Mouse (Mus musculus): Measurements from ENCODE around the gene Lbh.

The Lbh gene

DNA sequence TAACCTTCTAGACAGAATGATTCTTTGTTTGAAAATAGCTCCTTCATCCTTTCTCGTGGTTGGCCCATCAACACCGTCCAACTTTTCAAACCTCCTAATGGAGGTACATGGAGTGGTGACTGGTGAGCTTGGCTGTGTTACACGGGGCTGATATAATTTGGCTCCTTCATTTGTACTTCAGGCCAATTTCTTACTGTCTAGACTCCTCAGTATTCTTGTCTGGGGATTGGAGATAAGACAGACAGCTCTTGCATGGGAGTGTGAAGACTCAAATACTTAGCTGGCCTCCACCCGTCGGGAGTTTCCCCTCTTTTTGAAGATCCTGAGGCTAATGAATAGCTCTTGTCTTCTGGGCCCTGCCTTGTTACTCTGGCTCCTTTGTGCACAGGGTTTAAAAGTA lies 26.3 kb downstream of the Lbh start:
- no peak for DNase-seq

DNA sequence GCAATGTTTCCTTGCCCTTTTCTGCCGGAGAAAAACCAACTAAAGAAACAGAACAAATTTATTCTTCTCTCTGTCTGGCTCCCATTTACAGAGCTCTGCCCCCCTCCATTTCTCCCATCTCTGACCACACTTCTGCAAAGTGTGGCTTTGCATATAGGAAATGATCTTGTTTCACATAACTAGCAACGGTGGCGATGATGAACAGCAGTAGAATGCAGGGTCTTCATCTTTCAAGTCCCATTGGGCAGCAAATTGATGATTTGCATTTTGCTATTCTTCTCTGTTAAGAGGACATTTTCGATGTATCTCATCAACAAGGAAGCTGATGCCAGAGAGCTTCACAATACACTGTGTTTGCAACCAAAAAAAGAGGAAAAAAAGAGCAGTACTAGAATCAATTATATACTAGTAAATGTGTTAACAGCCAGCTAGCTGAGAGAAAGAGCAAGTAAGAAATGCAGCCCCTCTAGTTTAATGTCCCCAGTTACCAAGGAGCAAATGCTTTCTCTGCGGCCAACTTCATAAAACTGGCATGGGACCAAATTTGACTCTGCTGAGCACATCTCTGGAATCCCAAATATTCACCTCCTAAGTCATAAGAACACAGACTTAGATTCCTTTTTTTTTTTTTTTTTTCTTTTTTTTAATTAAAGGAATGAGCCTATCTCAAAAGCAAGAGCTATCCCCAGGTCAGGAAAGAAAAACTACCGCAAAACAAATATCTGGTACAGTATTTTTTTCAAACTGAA lies 29.2 kb downstream of the Lbh start:
- peak; percentile 43 for DNase-seq

DNA sequence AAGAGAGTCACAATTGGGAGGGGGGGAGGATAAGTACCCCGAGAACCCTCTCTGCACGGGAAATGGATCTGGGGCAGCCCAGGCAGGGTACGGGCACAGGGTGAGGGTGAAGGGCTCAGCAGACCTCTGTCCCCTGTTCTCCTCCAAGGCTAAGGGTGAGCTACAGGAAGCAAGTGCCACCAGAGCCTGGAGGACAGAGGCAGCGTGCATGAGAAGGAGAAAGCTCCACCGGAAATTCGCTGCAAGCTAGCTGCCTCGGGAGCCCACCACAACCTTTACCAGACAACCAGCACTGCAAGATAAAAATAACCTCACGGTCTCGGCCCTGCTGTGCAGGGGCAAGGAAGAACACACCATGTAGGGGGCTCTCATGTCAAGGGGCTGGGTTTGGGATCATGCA lies 30.0 kb downstream of the Lbh start:
- DNase-seq, result no peak

DNA sequence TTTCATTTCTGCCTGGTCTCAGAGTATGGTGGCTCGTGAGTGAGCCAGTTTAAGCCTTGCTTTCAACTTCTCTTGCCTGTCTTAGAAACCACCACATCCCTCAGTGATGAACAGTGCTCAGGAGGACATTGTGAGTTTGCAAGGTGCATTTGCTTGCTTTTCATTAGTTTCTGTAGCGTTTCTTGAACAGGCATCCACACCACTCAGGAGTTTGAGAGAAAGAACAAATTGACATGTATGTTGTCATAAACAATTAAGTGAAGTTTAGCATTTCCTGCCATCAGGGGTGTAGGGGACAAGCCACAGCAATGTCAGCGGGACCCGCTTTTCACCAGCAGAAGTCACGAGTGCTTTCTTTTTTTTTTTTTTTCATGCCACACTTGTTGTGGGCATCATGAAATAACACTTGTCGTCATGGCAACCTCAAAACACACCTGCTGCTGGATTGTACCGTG lies 31.2 kb downstream of the Lbh start:
- DNase-seq, result no peak

DNA sequence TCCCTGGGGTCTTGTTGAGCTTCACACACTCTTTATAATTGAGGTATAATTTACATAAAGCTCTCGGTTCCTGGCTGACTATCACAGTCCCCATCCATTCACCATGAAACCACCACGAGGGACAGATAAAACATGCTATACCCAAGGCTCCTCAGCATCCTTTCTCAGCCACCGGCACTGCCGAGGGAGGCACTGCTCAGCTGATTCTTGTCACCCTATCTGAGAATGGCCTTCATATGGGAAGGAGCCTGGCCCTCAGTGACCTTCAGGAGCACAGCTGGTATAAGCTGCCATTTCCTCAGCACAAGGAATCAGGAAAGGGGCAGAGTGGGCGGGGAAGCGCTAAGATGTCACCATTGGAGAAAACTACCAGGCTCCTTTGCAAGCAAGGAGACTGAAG lies 33.2 kb downstream of the Lbh start:
- no peak for DNase-seq

DNA sequence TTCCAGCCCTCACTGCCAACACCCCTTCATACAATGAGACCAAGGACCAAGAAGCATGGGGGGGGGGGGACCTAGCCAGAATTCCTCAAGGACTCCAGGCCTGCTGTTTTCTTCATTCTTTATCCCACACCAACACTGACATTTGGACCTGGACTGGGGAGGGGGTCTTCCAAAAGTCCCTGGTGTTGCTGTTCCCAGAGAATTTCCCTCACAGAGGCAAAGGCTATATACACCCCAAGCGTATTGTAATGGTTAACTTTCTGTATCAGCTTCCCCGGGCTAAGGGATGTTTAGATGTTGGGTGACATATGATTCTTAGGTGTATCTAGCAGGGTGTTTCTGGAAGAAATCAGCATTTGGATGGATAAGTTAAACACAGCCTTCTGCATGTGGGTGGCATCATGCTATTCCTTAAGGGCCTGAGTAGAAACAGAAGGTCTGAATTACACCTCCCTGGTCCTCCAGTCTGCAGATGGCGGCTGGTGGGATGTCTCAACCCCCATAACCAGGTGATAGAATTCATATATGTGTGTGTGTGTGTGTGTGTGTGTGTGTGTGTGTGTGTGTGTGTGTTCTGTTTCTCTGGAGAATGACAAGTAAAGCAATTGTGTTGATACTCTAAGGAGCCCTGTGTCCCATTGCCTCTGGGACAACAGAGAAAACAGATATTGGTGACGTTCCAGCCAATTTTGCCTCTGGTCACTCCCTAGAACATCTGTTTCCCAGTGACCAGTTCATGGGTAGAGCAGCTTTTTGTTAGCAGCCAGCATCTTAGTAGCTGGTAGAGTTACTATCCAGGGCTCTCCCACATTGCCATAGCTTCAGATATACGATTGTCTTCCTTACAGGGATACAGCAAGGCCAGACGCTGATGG lies 35.9 kb downstream of the Lbh start:
- DNase-seq, result no peak

DNA sequence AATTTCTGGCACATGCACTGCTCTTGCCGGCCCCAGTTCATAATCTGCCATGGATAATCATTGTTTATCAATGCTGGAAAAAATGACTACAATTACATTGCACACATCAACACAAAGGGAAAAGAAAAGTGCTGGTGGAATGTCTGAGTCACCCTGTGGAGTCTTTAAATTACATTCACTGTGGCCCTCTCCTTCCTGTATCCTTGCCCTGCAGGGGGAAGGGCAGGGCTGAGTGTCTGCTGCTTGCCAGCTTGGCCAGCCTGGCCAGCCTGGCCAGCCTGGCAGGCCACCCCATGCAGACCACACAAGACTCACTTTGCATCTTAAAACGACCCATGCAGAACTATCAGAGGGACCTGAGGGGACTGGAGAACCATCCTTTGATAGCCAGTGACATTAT lies 37.4 kb downstream of the Lbh start:
- no peak for DNase-seq

DNA sequence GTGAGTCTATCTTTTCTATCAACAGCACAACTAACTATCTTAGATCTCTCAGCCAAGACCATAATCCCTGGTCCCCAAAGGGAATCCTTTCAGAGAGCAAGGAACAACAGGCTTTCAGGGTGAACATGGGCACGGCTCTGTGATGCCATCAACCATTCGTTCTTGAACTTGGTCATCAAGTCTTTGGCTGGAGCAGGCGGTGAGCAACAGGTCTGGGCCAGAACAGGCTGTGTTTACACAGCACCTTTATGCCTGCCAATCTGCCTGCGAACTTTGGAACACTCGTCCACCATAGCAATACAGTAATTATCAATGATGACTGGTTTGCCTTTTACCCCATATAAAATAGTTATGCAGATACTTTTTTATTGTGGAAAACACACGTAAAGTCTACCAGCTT lies 38.9 kb downstream of the Lbh start:
- no peak for DNase-seq

DNA sequence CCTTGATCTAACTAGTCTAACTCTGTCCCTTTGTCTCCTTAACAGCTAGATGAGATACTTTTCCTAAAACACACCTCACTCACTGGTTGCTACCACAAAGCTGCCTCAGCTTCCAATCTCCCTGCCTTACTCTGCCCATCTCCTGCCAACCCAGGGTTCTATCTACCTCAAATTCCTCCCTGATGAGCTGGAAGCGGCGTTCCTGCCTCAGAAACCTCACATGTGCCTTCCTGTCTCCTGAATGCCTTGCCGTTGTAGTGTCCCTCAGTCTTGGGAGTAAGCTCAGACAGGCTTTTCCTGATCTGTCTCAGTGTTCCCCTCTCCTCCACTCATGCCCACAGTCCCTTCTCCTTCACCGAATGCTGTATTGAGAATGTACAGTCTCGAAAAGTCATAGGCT lies 40.8 kb downstream of the Lbh start:
- DNase-seq, result no peak

DNA sequence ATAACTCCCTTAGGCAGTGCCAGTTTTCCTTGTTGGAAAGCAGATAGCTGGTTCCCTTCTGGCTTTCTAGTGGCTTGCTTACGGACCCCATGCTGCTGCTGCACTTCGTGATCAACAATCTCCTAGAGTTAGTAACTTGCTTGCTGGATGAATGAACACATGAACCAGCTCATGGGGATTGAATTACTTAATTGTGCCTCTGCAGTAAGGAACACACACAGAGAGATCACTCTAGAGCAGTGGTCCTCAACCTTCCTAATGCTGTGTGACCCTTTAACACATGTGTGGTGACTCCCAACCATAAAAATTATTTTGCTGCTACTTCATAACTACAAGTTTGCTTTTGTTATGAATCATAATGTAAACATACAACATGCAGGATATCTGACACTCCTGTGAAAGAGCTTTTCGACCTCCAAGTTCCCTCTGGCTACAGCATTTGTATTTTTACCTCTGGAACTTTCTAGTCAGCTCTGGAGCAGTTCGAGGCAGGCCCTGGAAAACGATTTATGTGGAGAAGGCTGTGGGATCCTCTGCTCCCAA lies 41.5 kb downstream of the Lbh start:
- no peak for DNase-seq

DNA sequence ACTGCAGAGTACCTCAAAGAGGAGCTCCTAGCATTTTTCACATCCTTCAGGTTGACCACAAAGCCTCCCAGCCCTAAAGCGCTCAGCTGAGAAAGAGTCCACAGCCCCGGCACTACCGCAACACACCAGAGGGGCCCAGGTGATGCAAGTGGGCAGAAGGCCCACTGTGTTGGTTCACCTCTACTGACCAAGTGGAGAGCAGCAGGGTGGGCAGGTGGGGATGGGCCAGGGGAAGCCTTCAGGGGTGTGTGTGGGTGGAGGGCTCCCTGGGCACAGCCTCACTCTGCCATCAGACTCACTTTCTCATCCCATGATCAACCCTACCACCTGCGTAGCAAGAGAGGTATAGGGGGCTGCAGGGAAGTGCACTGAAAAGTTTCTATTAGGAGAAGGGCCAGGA lies 42.1 kb downstream of the Lbh start:
- no peak for DNase-seq

DNA sequence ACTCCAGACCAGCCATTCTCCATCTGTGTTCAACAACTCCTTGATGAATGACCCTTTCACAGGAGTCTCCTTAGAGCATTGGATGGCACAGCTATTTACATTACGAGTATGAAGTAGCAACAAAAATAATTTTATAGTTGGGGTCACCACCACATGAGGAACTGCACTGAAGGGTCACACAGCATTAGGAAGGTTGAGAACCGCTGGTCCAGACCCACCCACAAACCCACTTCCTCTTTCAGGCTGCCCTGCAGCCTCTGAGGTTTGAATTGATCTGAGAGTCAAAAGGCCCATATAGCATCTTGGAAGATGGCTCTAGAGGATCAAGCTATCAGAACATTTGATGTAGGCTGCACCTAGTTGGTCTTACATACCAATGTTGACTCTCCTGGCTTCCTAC lies 42.8 kb downstream of the Lbh start:
- DNase-seq, result no peak

DNA sequence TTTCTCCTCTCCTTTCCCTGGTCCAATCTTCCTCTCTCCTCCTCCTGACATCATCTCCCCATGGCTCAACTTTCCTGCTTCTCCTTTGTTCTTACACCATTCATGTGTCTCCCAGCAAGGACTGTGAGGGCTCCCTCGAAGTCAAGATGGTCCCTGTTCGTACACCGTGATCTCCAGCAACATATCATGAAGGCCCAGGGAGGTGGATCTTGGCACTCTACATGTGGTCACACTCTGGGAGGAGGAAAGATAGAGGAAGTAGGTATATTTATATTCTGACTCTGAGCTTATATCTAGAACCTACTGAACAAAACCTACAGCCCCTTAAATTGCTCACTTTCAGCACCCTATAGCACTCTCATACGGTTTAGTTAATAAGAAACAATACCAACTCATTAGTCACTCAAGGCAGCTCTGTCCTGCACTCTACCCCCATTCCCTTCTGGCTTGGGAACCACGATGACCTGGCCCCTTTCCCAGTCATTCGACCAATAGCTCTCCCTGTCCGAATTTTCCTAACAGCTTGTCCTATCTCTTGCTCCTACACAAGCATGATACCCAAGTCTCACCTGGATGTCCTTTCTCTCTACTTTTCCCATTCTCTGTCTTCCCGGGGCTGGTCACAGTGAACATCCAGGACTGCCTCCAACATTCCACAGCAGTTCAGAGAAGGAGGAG lies 44.0 kb downstream of the Lbh start:
- DNase-seq, result peak; percentile 31

DNA sequence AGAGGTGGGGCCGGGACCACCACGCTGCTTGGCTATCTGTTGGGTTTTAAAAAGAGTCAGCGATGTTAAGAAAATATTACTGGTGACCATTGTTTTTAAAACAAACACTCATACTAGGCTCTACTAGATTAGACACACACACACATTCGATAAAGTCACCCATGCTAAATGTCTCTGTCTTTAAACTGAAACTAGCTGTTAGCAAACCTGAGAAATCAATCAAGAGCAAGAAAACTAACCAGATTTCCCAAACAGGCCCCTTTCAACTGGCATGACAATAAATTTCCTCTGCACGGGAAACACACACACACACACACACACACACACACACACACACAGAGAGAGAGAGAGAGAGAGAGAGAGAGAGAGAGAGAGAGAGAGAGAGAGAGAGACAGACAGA lies 47.6 kb downstream of the Lbh start:
- DNase-seq, result no peak

DNA sequence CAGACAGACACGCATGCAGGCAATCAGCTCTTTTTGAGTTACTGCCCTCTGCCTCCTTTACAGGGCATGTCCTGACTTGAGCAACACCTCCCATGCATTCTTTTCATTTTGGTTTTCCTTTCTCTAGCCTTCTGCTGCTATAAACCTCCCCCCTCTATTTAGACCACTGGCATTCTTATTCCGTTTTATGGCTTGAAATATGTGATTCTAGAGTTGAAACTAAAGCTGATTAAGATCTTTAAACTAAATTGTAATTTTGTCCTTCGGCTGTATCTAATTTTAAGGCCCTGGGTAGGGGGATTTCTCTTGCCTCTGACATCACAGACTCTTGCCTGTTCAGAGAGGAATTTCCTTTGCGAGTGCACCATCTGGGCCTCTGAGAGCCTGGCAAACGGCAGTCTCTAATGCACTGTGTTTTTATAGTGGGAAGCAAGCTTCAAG lies 48.0 kb downstream of the Lbh start:
- DNase-seq, result no peak

DNA sequence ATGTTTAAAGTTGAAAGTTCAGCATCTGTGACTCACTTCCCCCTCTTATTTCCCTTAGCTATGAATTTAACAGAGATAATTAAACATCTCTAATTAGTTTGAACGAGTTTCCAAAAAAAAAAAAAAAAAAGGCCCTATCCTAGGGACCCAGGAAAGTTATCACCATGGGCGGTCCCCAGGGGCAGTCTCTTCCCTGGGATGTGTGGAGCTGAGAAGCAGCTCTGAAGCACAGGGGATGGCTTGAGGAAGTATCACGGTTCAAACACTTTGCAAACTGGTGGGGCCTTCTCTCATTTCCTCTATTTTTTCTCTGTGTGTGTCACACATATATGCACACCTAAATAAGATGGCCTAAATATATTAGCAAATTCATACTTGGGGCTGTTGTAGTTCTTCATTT lies 48.8 kb downstream of the Lbh start:
- DNase-seq, result no peak

DNA sequence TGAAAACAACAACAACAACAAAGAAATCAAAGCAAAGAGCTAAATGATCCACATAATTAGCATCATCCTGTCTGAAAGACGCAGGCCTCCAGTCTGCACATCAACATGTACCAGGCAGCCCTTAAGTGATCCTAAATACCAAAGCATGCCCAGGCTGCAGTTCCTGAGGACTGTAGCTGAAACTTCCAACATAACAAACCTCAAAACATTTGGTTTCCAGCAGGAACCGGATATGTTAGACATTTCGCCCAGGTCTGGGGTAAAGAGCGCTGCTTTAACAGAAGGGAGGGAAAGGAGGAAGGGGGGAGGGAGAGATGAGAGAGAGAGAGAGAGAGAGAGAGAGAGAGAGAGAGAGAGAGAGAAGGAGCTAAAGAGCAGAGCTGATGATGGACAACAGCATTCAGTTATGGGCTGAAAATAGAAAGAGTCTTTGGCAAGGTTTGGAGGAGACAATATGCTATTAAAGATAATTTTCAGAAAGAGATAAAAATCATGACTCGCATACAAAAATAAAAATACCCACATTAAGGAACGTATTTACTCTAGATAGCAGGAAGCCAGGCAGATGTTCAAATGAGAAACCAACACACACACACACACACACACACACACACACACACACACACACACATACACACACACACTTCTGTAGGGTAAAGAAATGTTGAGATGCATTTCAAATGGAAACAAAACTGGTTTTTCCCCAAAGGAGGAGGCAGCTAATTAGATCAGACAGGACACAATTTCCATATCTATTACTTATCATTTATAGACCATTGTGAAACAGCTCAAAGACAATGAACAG lies 49.5 kb downstream of the Lbh start:
- no peak for DNase-seq

DNA sequence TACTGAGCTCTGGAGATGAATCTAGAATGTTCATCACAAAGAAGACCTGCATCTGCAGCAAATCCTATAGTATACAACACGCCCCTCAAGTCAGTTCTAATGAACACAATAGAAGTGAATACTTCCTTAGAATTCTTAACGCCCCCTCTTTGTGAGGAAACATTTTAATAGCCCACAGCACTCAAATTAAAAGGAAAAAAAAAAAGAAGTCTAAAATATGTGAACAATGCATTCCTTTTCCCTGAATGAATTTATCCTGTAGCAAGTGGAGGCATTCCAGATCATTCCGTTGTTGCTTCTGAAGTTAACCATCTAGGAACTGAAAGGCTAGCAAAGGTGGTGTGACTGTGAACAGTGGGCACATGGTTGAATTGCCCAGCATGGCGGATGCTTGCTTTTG lies 50.6 kb downstream of the Lbh start:
- no peak for DNase-seq

DNA sequence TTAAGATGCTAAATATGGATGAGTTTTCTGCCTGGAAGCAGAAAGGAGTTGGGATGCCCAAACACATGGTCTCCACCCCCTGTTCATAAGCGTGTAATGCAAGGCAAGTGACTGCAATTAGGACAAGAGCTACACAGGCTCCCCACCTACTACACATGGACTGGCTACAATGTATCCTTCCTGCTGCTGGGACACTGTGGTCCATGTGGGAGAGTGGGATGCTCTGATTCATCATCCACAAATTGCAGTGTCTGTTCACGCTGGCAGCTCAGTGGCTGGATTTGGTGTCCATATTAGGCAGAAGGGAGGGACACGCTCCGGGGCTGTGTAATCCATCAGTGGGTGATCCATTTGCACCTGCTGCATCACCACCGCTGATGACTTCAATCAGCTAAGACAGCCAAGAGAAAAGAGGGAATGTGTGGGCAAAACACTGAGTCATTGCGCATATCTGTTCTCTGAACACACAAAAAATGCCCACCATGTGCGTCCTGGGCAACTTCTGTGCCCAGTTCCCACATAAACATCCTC lies 52.6 kb downstream of the Lbh start:
- no peak for DNase-seq

DNA sequence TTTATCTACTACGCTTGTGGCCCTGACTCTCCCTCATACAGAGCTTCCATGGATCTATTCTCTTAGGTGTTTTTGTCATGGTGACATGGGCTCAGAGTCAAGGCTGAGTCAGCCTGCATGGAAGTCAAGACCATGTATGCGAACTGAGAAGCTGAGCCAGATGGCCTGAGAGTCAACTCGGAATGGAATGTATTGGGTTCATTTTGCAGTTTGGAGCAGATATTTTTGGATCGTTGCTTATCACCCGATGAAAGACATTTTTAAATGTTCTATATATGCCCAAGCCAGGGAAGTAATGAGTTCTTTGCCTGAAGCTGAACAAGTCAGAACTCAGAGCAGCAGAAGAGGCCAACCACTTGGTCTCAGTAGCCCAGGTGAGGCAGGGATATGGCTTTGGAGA lies 54.9 kb downstream of the Lbh start:
- DNase-seq, result no peak

DNA sequence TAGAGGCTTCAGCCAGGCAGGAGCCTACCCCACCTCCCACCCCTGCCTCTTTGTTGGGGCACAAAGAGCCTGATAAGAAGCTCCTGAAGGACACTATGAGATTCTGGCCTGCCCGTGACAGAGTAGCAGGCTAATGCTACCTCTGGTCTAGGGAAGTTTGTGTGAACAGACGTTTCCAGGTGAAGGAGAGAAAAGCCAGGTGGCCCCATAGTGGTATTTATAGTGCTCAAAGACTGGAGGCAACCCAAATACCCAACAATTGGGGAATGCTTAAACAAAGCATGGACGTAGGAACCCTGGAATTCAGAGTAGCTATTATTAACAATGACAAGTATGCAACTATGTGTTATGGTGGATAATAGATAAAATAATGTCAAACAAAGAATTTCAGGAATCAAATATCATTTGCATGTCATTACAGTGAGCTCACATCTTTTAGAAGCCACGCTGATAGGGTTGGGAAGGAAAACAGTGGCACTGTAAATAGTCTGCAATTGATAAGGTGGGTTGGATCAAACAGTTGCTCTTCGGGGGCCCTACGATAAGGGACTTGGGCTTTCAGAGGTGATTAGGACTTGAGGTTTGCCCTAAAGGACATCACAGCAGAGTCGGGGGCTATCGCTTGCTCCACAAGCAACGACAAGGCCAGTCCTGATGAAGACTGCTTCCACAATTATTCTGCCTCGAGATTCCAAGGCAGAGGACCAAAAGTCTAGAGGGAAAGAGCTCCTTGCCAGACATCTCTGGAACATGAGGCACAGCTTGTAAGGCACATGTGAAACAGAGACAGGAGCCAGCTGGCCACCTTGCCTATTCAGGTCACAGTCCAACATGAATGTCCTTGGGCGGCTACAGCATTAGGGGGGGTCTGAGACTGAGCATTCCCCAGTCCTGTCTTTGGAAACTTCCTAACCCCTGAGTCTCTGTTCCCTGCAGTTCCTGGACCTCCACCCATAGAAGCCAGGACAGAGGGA lies 58.4 kb downstream of the Lbh start:
- DNase-seq, result peak; percentile 27
